Mouse (Mus musculus): ENCODE measurements around the gene Rapgef1.

Gene Rapgef1

DNA sequence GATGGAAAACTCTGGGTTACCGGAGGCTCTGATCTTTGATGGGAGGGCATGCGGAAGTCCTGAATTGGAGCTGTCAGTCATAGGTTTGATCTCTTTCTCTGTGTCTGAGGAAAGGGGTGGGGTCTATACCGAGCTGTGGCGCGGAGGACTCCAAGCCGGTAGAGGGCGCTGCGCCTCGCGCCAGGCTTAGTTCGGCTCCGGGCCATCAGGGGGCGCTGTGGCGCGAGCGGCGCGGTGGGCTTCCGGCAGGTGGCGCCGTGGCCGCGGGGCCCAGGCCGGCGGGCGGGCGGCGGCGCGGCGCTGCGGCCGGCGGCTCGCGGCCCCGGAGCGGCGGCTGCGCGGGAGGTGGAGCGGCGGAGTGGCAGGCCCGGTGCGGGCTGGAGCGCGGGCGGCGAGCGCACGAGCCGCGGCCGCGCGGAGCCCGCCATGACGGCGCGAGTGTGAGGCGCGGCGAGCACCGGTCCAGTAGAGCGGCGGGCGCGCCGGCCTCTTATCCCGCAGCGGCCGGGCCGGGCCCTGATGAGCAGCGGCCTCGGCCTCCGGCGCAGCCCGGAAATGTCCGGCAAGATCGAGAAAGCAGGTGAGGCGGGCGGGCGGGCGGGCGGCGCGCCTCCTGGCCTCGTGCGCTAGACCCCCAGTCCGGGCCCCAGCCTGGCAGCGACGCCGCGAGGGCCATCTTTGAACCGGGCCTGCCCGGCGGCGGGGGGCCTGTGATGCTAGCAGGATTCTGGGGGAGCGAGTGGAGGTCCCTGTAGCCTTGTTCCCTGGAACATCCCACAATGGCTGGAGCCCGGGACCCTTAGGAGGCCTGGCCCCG, at the start of gene Rapgef1:
Rapgef1 (plus strand) TSS at position 237 of the 817 bp plus-strand sequence.
- peak; percentile 75 to 83 for DNase-seq (ENCODE audit: low spot score in 2 of 2)

DNA sequence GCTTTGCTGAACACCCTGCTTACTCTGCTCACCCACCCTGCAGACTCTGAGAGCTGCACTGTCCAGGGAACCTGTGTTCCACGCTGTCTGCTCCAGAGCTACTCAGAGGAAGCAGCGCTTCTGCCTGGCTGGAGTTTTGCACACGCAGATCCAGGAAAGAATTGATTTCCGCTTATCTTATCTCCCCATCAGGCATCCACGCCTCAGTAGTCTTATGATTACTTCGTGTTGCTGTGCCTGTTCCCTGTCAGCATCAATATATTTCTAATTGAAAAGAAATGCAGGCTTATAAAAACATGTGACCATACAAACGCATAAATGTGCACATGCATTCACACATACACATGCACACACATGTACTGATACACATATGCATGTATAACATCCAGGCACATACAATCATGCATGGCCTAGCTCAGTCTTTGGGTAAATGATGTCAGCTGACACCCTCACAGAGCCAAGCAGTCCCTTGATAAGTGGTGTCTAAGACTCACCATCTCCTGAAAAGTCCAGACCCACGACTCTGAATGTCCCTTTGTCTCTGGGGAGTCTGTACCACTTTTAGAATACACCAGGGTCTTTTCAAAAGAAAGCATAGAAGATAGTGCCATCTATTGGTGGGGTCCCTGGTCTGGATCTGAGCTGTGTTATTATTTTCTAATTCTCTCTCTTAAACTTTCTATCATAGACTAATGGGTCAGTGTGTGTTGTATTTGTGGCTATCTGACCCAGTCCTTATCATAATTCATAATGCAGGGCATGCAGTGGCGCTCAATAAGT, 47.4 kb upstream of the Rapgef1 start:
- DNase-seq (ENCODE audit: low spot score in 2 of 2) = no peak

DNA sequence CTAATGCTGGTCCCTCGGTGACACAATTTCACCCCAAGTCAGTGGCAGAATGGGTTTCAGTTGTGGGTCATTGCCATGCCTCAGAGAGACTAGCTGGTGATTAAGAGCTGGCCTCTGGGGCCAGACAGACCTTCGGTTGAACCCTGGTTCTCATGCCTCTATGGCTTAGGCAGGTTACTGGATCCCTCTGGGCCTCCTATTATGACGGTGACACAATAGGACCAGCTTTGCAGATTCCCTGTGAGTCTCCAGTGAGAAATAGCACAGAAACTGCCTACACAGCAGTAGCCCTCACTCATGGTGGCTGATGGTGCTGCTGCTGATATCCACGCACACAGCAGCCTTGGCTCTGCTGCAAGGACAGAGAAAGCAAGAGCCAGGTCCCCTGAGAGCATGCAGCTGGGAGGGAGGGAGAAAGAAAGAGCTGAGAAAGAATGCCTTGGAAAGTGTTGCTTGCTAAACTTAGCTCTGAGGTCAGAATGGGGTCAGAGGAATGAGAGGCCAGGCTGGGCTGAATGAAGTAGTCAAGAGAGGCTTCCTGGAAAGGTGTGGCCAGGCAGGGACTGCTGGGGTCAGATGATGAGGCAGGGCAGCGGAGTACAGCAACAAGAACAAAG, 46.6 kb upstream of the Rapgef1 start:
- no peak for DNase-seq (ENCODE audit: low spot score in 2 of 2)

DNA sequence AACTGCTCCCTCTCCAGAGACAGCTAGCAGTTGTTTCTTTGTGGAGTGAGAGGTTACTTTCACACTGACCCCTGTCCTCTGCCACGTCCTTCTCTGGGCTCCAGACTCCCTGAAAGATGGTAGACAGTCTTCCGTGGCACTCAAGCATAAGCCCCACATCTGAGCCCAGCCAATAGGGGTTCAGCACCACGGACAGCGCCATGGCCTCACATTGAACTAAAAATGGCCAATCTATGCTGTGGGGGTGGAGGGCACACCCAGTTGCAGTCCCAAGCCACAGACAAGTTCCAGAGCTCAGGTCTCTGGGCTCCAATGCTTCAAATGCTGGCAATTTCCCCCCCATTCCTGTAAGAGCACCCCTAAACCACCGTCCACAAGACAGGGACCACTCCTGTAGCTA, 45.9 kb upstream of the Rapgef1 start:
- peak in 1 of 2 experiments; percentile 10 for DNase-seq (ENCODE audit: low spot score in 2 of 2)

DNA sequence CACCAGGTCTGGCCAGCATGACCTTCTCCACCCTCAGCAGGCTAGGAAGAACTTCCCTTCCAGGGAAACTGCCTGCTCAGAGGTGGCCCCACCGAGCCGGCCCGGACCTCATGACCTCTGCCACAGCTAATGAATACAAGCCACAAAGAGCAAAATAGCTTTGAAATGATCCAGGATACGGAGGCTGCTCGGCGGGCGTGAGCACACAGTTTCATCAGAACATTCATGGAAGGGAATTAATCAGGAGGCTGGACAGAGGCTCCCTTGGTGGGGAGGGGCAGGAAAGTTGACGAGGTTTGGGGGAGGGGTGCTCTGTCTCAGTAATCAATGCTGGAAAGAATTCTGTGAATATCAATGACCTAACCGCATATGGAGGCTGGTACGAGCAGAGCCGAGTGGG, 45.3 kb upstream of the Rapgef1 start:
- DNase-seq (ENCODE audit: low spot score in 2 of 2) = no peak

DNA sequence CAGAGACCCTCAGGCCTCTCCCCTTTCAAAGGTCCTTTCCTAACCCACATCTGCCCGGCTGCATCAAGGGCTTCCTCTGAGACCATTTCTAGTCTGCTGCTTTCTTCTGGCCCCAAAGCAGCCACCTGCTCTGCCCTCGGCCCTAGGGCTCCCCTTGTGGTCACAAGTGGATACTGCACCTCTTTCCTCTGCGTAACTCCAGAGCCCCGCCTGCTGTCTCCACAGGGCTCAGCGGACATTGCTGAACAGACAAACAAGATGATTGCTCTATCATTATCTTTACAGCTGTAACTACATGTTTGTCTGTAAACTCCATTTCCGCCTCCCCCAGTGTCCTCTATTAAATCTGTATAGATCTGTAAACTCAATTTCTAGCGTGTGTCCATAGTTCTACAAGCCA, 37.1 kb upstream of the Rapgef1 start:
- DNase-seq (ENCODE audit: low spot score in 2 of 2) = peak; percentile 48 to 57

DNA sequence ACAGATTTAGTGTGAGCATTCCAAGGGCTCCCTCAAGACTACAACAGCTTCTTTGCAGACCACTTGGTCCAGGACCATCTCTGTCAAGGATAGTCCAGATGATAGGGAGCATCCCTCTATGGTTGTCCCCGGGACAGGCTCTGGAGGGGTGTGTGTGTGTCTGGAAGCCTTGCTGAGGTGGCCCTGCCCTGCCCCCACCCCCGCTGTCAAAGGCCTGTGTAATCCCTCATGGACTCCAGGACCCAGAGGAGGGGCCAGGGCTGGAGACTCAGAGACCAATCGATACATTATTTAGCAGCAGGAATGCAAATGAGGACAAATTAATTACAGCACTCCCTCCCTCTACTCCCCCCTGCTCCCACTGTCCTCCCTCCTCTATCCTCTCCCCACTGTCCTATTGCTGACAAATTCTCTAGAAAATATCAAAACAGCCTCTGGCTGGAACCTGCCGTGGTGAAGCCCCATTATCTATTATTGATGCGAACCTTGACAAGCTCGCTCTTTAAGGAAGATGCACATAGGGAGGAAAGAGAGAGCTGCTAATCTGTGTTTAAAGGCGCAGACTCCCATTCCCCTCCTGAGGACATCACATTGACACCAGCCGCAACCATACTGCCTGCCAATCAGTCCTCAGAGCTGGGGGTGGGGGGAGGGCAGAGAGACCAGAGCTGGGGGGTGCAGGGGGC, 33.4 kb upstream of the Rapgef1 start:
- no peak for DNase-seq (ENCODE audit: low spot score in 2 of 2)

DNA sequence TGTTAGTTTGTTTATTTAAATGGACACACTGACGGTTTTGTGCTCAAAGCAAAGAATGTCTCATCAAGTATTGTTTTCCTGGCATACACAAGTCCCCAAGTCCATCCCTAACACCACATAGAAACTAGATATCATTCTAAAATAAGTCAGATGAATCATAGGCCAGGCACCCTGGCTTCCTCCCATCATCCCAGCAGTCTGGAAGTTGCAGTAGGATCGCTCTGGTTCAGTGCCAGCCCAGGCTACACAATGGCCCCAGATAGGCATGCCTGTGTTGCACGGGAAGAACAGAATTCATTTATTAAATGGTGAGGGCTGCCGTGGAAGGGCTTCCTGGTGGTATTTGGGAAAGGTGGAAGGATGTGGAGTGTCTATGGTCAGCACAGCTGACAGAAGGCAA, 31.5 kb upstream of the Rapgef1 start:
- DNase-seq (ENCODE audit: low spot score in 2 of 2) = peak in 1 of 2 experiments; percentile 26

DNA sequence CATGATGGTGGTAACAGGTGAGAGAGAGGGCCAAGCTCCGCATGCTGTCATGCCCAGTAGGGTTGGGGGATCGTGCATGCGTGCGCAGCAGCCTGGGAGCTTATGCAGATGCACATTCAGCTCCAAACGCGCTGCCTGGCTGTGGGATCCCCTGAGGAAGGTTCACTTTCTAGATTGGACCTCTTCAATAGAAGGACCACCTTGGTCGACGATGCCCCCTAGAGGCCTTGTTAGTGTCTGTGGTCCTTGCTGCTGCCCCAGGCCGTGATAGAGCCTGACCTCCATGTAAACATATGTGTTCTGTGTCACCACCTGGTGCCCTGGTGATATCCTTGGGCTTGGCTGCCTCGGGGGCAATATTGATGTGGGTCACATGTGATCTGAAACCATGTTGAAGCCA, 30.3 kb upstream of the Rapgef1 start:
- DNase-seq (ENCODE audit: low spot score in 2 of 2) = no peak

DNA sequence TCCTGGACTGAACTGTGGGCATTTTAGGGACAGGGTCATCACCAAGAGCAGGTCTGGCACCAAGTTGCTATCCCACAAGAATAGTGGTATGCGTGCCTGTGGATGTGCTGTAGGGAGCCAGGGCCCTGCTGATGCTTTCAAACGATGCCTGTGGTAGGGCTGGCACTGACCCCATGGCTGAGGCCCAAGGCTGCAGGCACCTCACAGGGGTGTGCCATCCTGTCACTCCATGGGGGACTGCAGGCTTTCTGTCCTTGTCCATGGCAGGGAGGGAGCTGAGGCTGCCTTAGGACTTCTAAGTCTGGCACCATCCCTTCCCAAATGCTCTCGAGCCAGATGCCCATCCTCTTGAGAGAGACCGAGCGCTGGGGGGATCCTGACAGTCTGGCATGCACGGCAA, 27.9 kb upstream of the Rapgef1 start:
- DNase-seq (ENCODE audit: low spot score in 2 of 2) = no peak

DNA sequence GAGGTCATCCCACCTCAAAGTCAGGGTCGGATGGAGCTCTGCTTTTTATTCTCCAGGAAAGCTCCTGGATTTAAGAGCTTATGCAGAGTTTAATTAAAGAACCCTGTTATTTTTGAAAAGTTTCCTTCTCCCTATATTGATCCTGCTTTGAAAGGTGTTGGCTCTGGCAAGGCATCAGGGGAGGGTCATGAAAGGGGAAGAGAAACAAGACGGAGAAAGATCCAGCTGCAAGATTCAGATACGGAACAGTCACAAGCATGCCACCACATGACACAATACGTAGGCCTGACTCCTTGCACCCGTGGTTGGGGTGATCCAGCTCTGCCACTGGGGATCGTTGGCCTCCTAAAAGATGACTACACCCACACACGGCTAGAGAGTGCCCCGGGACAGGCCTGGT, 27.0 kb upstream of the Rapgef1 start:
- DNase-seq (ENCODE audit: low spot score in 2 of 2) = no peak

DNA sequence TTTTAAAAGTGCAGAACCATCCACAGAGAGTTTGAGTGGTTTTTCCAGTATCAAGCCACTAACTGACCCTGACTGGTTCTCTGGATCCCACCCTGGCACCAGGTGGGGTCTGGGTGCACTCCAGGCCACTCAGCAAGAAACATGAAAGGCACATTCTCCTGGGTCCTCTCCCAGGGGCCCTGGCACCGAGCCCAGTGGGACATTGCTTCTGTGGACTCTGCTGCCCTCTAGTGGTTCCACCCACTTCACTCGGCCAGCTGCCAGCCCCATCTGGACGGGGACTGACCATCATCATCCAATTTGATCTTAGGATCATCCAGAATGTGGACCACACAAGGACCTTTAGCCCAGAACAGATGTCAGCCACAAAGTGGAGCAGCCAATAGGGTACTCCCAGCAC, 15.6 kb upstream of the Rapgef1 start:
- peak; percentile 58 to 68 for DNase-seq (ENCODE audit: low spot score in 2 of 2)

DNA sequence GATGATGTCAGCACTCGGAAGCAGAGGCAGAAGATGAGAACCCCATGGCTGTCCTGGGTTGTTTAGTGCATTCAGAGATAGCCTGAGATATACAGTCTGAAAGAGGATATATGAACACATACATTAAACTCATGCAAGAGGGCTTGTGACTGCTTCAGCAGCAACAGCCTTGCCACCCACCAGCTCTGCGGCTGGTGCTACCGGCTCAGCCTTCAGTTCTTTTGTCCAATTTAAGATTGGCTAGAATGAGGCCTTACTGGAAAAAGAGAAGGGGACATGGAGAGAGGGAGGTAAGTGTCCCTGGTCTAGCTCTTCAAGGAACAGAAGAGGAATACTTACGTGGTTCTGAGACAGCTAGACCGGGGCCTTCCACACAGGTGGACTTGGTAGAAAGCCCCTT, 13.9 kb upstream of the Rapgef1 start:
- no peak for DNase-seq (ENCODE audit: low spot score in 2 of 2)

DNA sequence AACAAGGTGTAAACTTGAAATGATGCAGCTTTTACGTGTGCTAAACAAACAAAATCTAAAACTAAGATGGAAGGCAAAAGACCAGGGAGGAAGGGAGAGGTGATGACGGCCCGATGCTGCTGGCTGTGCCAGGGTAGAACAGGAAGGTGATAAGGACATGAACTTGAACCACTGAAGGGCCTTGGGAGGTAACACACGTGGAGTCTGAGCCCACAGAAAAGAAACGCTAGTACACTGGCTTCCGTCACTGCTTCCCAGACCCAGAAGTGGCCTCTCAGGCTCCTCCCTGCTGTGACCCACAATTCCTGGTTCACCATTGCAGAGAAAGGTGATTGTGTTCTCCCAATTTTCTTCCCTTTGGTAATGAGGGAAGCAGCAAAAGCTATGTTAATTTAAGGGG, 13.1 kb upstream of the Rapgef1 start:
- no peak for DNase-seq (ENCODE audit: low spot score in 2 of 2)

DNA sequence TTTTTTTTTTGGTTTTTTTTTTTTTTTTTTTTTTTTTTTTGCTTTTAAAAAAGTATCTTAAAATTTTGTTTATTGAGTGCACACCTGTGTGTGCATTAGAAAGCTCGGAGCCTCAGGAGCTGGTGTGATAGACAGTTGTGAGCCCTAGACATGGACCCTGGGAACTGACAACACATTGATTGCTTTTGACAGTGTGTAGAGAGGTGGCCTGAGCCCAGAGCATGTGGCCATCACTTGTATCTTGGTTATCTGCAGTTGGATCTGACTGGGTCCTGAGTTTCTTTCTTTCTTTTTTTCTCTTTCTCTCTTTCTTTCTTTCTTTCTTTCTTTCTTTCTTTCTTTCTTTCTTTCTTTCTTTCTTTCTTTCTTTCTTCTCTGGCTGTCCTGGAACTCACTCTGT, 2.2 kb upstream of the Rapgef1 start:
- DNase-seq (ENCODE audit: low spot score in 2 of 2) = no peak

DNA sequence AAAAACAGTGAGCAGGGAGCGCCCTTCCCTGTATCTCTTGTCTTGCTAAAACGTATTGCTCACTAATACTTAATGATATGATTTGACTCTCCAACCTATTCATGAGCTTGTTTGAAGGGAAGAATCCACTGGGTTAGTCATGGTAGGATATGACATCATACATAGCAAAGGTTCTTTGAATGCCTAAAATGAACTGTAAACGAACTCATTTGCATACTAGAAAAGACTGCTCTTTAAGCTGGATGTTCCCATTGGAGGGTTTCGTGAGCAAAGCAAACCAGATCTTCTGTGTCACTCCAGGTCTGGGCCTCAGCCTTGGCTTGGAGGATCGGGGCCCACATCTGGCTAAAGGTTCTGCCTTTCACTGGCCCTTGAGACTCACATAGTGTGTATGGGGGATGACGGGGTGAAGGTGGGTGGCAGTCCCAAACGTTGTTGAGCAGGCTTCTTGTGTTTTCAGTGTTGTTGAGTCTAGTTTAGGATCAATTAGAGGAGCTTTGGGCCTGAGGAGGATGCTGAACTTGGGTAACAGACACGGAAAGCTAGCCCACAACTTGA, 515 bp upstream of the Rapgef1 start:
- DNase-seq (ENCODE audit: low spot score in 2 of 2) = no peak

DNA sequence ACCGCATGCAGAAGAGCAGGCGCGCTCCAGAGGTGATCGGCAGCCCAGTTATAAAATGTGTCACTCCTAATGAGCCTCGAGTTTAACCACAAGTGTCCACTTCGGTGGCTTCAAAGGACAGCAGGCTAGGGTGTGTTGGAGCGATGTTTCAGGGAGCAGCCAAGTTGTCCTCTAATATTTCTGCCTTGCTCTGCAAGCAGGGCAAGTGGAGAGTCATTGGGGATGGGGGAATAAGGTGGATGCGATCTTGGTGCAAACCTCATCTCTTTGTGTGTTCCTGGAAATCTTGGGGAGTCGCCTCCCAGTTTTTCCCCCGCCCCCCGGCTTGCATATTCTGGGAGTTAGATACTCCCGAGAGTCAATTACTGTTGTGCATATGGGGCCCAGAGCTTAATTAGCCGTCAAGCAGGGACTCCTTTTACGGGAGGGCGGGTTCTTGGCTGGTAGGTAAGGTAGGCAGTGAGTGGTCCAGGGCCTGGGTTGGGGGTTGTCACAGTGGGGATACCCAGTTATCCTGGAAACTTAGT, 844 bp downstream of the Rapgef1 start:
- no peak for DNase-seq (ENCODE audit: low spot score in 2 of 2)

DNA sequence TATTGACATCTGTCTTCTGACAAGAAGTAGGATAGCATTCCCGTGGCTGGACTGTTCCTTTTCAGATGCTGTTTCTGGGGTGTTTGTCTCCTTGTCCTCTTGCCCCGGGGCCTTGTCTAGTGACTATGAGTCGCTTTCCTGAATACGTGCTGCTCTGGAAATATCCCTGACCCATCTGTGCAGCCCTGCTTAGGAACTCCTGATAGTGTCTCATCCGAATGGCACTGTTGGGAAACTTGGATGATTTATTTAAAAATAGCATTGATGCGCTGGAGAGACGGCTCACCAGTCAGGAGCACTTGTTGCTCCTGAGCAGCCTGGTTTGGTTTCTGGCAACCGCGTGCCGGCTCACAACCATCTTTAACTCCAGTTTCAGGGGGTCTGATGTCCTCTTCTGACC, 1.6 kb downstream of the Rapgef1 start:
- DNase-seq (ENCODE audit: low spot score in 2 of 2) = no peak

DNA sequence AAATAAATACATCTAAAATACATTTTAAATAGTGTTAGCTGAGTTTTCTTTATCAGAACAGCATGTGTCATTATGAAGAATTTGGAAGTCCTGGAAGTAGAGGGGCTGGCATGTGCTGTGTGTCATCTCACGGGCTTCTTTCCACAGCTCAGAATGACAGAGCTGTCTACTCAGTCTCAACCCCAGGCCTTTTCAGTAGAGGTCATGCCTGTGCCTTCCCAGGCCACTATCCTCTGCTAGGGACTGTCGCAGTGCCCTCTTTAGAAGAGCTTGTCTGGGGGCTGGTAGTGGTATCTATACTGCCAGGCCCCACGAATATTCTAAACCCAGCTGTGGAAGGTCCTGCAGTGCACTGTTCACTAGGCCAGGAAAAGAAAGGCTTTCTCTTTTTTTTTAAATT, 2.1 kb downstream of the Rapgef1 start:
- DNase-seq (ENCODE audit: low spot score in 2 of 2) = no peak

DNA sequence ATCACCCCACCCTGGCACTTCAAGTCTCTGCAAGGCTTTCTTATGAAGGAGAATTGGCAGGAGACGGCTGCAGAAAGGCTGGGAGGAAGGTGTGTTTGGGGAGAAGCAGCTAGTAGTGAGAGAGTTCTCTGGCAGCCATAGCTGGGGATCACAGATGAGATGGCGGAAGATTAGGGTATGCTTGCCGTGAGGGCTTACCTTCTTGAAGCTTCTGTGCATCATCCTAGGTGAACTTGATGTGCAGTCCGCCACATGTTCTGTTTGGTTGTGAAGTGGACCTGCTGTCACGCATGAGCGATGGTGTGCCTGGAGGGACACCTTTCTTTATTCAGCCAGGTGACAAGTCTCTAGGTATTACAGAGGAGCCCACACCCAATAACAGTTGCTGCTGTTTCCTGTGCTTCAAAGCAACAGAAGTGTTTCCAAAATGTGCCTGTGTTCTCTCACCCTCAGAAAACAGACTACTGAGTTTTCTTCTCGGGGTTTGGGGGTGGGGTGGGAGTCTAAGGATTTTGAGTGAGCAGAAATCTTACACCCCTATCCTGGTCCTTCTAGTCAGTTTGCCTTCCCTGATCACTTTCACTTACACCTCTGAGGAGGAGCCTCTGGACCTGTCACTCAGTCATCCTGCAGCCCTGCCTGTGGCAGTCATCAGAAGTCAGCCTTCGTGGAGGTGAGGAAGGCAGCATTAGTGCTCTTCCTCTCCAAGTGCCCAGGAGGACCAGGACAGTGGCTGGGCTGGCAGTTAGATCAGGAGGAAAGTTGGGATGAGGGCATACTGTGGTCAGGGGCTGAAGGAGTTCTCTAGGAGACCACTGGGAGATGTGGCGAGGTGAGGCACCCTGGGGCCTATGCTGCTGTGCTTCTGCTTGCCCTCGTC, 2.8 kb downstream of the Rapgef1 start:
- DNase-seq (ENCODE audit: low spot score in 2 of 2) = no peak

Data from heart, adult 9 months (tissue).